Mouse (Mus musculus) lung, embryonic 15.5 days (tissue): ENCODE data around the gene Cdc42ep3. TPM values are rescaled to one million over a fixed set of nuclear protein-coding genes. Genes with fewer than 3 reads are reported as not detected.

ENCODE experiments used
- ATAC-seq: fragments of 200-750 bp; cut with Nextera tagmentation; 2 replicates; pipeline ENCODE4 v1.8.0; 2017; ENCODE audit warnings: moderate number of reproducible peaks, borderline replicate concordance; ENCODE audit not compliant: low FRiP score, low TSS enrichment; ENCODE audit errors: extremely low read depth
- H3K27ac ChIP-seq: fragments of 300-500 bp; sonication (generic); 2 replicates; pipeline ENCODE4 v1.5.1; 2015; ENCODE audit warnings: moderate library complexity, mild to moderate bottlenecking, inconsistent platforms
- H3K27me3 ChIP-seq: fragments of 300-500 bp; sonication (generic); 2 replicates; pipeline ENCODE4 v1.6.1; 2015; ENCODE audit warnings: inconsistent platforms
- H3K36me3 ChIP-seq: fragments of 300-500 bp; sonication (generic); 2 replicates; pipeline ENCODE4 v1.6.1; 2015; ENCODE audit warnings: inconsistent platforms
- H3K4me1 ChIP-seq: fragments of 300-500 bp; sonication (generic); 2 replicates; pipeline ENCODE4 v1.6.1; 2015; ENCODE audit warnings: inconsistent platforms
- H3K4me2 ChIP-seq: fragments of 300-500 bp; sonication (generic); 2 replicates; pipeline ENCODE4 v1.6.1; 2015; ENCODE audit warnings: inconsistent platforms, mild to moderate bottlenecking, moderate library complexity
- H3K4me3 ChIP-seq: fragments of 300-500 bp; sonication (generic); 2 replicates; pipeline ENCODE4 v1.5.1; 2015; ENCODE audit warnings: mild to moderate bottlenecking, inconsistent platforms
- H3K9ac ChIP-seq: fragments of 300-500 bp; sonication (generic); 2 replicates; pipeline ENCODE4 v1.6.1; 2015; ENCODE audit warnings: inconsistent platforms
- H3K9me3 ChIP-seq: fragments of 300-500 bp; sonication (generic); 2 replicates; pipeline ENCODE4 v1.6.1; 2016; ENCODE audit warnings: inconsistent platforms
- WGBS: fragments of 180-500 bp; shearing (Covaris S2); methylation state at CpG from one replicate; pipeline ENCODE4 v1.1.7; 2015; 5-methylcytosine and 5-hydroxymethylcytosine counted together
- polyA plus RNA-seq: library from polyadenylated mRNA; unstranded; fragments of >200 nt; fragmentation: Nextera tagmentation; extraction: Ambion mirVana; gene quantifications from 2 replicates; pipeline ENCODE4 v1.2.1, GENCODE M21; 2015

Cdc42ep3 gene
- polyA plus RNA-seq: 73.0 and 81.0 TPM in 2 replicates

GRCm38 (mm10) chr17:79354444-79355270 lies at the start of gene Cdc42ep3:
Gene Cdc42ep3, minus strand, starts transcription at chr17:79355091.
- Histone ChIP-seq H3K27me3 (0 out of 2 replicates have a peak, but pooled peaks cover 4% of the 10 kb centered on the region), H3K27ac (peak within 1 kb of the TSS; percentile 81), H3K36me3 (no peaks in the 10 kb centered on the region), H3K4me1 (peaks cover 41% of the 10 kb centered on the region), H3K4me2 (peak within 1 kb of the TSS; percentile 89), H3K9me3 (no peaks in the 10 kb centered on the region), H3K4me3 (peak within 1 kb of the TSS; percentile 60), H3K9ac (peak within 1 kb of the TSS; percentile 49)
- WGBS: under 1% methylated on average over 58 of the region's 74 CpGs
- ATAC-seq: peak; percentile 89

- ATAC-seq: no peak
- no peak overlapping the region for H3K4me3 ChIP-seq
- no peaks in the 10 kb centered on the region for H3K27me3 ChIP-seq
- 67% methylated on average over 2 of the region's 2 CpGs for WGBS
- no peaks in the 10 kb centered on the region for H3K36me3 ChIP-seq
- no peak overlapping the region for H3K4me2 ChIP-seq
- no peak overlapping the region for H3K9ac ChIP-seq
- no peaks in the 10 kb centered on the region for H3K9me3 ChIP-seq
- H3K27ac ChIP-seq: no peak overlapping the region
- H3K4me1 ChIP-seq: peaks cover under 1% of the 10 kb centered on the region; the same call in 1 of the 2 replicates
Observed at GRCm38 (mm10) chr17:79400356-79400755, 45.5 kb upstream of the Cdc42ep3 start.

GRCm38 (mm10) chr17:79398416-79398815 lies 43.5 kb upstream of the Cdc42ep3 start:
- no peaks in the 10 kb centered on the region for H3K27me3 ChIP-seq
- 87% methylated on average over 3 of the region's 3 CpGs for WGBS
- no peak overlapping the region for H3K4me2 ChIP-seq
- H3K4me3 ChIP-seq: no peak overlapping the region
- no peaks in the 10 kb centered on the region for H3K36me3 ChIP-seq
- H3K9me3 ChIP-seq: no peaks in the 10 kb centered on the region
- peaks cover 15% of the 10 kb centered on the region for H3K4me1 ChIP-seq
- H3K9ac ChIP-seq: no peak overlapping the region
- no peak for ATAC-seq
- H3K27ac ChIP-seq: no peak overlapping the region

GRCm38 (mm10) chr17:79394799-79395198 lies 39.9 kb upstream of the Cdc42ep3 start:
- Histone ChIP-seq H3K4me2 (no peak overlapping the region), H3K4me3 (no peak overlapping the region), H3K27me3 (no peaks in the 10 kb centered on the region), H3K27ac (peak overlapping the region; percentile 54), H3K9me3 (no peaks in the 10 kb centered on the region), H3K36me3 (no peaks in the 10 kb centered on the region), H3K4me1 (peaks cover 15% of the 10 kb centered on the region), H3K9ac (no peak overlapping the region)
- ATAC-seq: peak; percentile 82
- 48% methylated on average over 5 of the region's 5 CpGs for WGBS

DNA sequence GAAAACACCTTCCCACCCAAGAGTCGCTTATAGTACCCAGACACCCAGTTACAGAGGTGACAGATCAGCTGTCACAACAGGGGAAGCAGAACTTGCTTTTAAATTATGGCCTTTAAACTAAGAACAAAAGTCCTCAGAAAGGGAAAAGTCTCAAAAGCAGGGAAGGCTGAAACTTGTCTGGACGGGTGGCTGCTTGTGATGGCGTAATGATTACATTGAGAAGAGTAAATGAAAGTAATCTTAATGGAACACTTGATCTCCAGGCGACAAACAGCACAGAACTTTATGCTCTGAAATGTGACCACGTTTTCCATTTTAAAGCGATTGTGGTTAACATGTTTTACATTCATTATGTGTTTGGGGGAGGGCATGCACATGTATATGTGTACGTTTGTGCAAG lies 39.0 kb upstream of the Cdc42ep3 start:
- no peaks in the 10 kb centered on the region for H3K9me3 ChIP-seq
- peak overlapping the region; percentile 54; the same call in 1 of the 2 replicates for H3K27ac ChIP-seq
- no peaks in the 10 kb centered on the region for H3K36me3 ChIP-seq
- WGBS: 59% methylated on average over 7 of the region's 7 CpGs
- ATAC-seq: no peak
- H3K27me3 ChIP-seq: no peaks in the 10 kb centered on the region
- peaks cover 15% of the 10 kb centered on the region for H3K4me1 ChIP-seq
- no peak overlapping the region for H3K4me3 ChIP-seq
- no peak overlapping the region for H3K4me2 ChIP-seq
- H3K9ac ChIP-seq: no peak overlapping the region

DNA sequence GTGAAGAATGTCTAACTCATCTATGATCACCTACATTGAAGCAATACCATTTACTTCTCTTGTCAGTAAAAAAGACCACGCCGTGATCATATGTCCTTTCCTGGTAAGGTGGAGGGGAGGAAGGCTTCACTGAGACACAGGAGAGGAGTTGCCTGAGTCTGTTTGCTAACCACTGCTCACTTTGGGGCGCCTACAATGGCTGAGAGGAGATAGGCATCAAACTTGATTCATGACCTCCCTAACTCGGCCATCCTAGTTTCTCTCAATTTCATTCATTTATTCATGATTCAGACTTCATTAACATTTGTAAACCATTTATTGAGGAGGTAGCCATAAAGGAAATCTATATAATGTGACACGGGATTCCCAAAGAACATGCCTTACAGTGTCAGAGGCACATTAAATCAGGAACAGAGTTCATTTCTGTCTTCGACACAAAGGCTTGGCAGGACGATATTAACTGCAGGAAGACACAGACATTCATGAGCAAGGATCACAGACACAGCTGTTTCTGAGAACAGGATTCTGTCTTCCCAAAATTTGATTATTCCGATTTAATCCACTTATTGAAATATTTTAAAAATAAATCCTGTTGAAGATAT lies 32.7 kb upstream of the Cdc42ep3 start:
- Histone ChIP-seq H3K36me3 (no peaks in the 10 kb centered on the region), H3K9me3 (no peaks in the 10 kb centered on the region), H3K9ac (no peak overlapping the region), H3K27me3 (no peaks in the 10 kb centered on the region), H3K4me2 (no peak overlapping the region), H3K4me3 (no peak overlapping the region), H3K4me1 (no peaks in the 10 kb centered on the region), H3K27ac (no peak overlapping the region)
- ATAC-seq: no peak
- WGBS: 72% methylated on average over 8 of the region's 8 CpGs

DNA sequence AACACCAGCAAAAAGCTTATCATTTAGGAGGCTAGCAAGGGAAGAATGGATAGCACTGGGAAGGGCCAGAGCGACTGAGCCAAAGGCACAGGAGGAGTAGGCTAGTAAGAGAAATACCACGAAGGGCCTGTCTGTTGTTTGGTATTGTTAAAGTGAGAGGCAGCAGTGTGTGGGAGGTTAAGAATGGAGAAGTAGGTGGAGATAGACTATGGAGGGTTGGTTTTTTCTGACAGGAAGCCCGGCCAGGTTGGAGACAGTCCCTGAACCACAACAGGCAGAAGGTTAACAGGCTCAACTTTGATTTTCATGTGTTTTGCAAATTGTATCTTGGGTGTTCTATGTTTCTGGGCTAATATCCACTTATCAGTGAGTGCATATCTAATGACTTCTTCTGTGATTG lies 26.6 kb upstream of the Cdc42ep3 start:
- H3K27ac ChIP-seq: no peak overlapping the region
- no peaks in the 10 kb centered on the region for H3K4me1 ChIP-seq
- H3K4me3 ChIP-seq: no peak overlapping the region
- no peaks in the 10 kb centered on the region for H3K27me3 ChIP-seq
- no peaks in the 10 kb centered on the region for H3K9me3 ChIP-seq
- H3K9ac ChIP-seq: no peak overlapping the region
- no peak overlapping the region for H3K4me2 ChIP-seq
- 84% methylated on average over 3 of the region's 3 CpGs for WGBS
- H3K36me3 ChIP-seq: no peaks in the 10 kb centered on the region
- no peak for ATAC-seq

DNA sequence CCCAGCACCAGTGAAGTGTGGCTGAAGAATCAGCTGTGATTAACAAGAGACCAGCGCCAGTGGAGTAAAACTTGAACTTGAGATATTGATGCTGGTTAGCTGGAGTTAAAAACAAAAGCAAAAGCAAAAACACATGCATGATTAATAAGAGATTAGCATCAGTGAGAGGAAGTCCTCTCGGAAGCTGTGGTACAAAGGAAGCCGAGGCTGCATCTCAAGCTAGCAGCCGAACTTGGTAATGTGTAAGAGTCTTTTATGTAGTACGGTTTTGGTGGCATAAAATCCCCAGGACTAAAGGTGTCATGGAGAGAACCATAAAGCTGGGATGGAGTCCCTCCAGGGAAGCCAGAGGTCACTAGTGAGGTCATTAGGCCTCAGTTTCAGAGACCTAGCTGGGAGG lies 24.3 kb upstream of the Cdc42ep3 start:
- H3K27me3 ChIP-seq: no peaks in the 10 kb centered on the region
- no peak overlapping the region for H3K4me2 ChIP-seq
- H3K4me3 ChIP-seq: no peak overlapping the region
- no peaks in the 10 kb centered on the region for H3K9me3 ChIP-seq
- no peak overlapping the region for H3K9ac ChIP-seq
- no peaks in the 10 kb centered on the region for H3K36me3 ChIP-seq
- H3K27ac ChIP-seq: no peak overlapping the region
- ATAC-seq: no peak
- WGBS: 56% methylated on average over 5 of the region's 5 CpGs
- no peaks in the 10 kb centered on the region for H3K4me1 ChIP-seq

DNA sequence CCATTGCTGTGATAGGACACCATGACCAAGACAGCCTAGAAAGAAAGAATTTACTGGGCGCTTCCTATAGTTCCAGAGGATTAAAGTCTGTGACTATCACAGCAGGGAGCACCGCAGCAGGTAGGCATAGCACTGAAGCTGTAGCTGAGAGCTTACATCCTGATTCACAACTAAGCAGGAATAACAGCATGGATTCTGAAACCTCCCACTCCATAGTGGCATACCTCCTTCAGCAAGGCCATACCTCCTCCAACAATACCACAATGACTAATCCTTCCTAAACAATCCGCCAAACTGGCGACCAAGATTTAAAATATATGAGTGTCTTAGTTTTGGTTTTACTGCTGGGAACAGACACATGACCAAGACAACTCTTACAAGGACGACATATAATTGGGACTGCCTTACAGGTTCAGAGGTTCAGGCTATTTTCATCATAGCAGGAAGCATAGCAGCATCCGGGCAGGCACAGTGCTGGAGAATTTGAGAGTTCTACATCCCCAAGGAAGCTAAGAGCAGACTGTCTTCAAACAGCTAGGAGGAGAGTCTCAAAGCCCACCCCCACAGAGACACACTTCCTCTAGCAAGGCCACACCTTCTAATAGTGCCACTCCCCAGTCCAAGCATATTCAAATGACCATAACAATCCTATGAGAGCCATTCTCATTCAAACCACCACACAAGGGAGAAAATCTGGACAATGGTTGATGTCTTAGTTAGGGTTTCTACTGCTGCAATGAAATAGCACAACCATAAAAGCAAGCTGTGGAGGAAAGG lies 21.7 kb upstream of the Cdc42ep3 start:
- WGBS: 68% methylated on average over 6 of the region's 6 CpGs
- no peaks in the 10 kb centered on the region for H3K27me3 ChIP-seq
- ATAC-seq: no peak
- no peak overlapping the region for H3K4me3 ChIP-seq
- H3K36me3 ChIP-seq: no peaks in the 10 kb centered on the region
- no peak overlapping the region for H3K4me2 ChIP-seq
- no peak overlapping the region for H3K27ac ChIP-seq
- no peaks in the 10 kb centered on the region for H3K9me3 ChIP-seq
- 0 out of 2 replicates have a peak, but pooled peaks cover 5% of the 10 kb centered on the region for H3K4me1 ChIP-seq
- H3K9ac ChIP-seq: no peak overlapping the region

DNA sequence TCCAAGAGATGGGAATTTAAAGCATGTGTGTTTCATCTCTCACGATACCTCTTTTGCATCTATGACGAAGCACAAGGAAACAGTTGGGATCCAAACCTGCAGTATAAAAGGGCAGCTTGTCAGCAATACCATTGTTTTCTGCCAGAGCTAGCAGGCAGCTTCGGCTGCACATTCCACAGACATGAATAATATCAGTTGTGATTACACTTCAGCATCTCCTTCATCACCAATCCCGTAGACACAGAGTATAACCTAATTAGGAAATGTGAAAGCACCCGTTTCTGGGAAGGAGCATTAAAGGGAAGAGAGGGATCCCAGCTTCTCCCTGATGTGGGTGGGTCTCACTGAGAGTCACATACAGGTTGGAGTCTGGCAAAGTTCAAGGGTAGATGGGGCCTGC lies 18.1 kb upstream of the Cdc42ep3 start:
- WGBS: 41% methylated on average over 5 of the region's 5 CpGs
- Histone ChIP-seq H3K4me3 (no peak overlapping the region), H3K27me3 (no peaks in the 10 kb centered on the region), H3K9me3 (no peaks in the 10 kb centered on the region), H3K4me2 (no peak overlapping the region), H3K9ac (no peak overlapping the region), H3K36me3 (no peaks in the 10 kb centered on the region), H3K27ac (no peak overlapping the region), H3K4me1 (0 out of 2 replicates have a peak, but pooled peaks cover 5% of the 10 kb centered on the region)
- no peak for ATAC-seq

GRCm38 (mm10) chr17:79364749-79365450 lies 10.0 kb upstream of the Cdc42ep3 start:
- no peak for ATAC-seq
- no peaks in the 10 kb centered on the region for H3K9me3 ChIP-seq
- no peak overlapping the region for H3K4me2 ChIP-seq
- H3K27ac ChIP-seq: no peak overlapping the region
- no peak overlapping the region for H3K4me3 ChIP-seq
- H3K4me1 ChIP-seq: no peaks in the 10 kb centered on the region
- no peaks in the 10 kb centered on the region for H3K27me3 ChIP-seq
- no peak overlapping the region for H3K9ac ChIP-seq
- WGBS: 37% methylated on average over 5 of the region's 5 CpGs
- no peaks in the 10 kb centered on the region for H3K36me3 ChIP-seq
